Mouse (Mus musculus): ENCODE data around the gene Ttll1.

Gene Ttll1

DNA sequence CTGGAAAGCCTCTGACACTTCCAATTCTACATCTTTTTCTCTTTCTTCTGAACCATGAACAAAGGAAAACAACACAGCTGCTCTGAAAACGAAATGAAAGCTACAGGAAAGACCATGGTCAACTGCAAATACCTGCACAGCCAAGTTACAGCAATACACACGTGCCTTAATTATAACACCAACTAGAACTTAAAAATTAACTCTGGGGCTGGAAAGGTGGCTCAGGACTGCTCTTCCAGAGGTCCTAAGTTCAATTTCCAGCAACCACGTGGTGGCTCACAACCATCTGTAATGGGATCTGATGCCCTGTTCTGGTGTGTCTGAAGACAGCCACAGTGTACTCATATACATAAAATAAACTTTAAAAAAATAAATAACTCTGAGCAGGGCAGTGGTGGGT lies 55.7 kb downstream of the Ttll1 start:
- no peak for DNase-seq (ENCODE audit: low read depth)

DNA sequence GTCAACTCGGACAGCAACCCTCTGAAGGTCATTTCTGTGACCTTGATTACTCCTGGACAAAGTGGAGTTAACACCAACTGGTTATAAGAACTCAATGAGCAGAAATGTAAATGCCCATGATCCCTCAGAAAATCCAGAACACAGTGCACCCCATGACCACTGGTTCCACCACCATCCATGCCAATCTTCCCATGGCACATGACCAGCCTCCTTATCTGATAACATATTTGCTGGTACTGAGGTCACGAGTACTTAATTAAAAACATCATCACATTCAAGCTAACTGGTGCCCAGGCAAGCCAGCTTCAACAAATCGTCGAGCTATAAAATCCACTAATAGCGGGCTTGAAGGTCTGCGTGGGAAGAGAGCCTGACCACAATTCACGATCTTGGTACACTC lies 56.3 kb downstream of the Ttll1 start:
- DNase-seq (ENCODE audit: low read depth): no peak

DNA sequence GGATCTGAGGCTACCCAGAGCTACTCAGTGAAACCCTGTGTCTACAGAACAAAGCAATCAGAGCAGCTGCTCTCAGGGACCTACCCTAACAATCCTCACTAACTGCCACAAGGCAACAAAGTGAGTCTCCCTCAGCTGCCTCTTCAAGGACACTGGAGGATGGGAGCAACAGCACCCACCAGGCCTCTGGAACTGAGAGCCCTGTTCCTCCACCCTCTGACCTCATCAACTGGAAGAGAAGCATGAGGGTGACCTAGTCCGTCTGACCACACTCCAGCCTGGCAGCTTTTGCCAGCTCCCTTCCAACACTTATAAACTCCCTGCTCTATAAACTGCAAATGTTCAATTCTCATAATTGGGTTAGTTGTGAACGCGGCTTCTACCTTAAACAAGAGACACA lies 56.8 kb downstream of the Ttll1 start:
- no peak for DNase-seq (ENCODE audit: low read depth)

DNA sequence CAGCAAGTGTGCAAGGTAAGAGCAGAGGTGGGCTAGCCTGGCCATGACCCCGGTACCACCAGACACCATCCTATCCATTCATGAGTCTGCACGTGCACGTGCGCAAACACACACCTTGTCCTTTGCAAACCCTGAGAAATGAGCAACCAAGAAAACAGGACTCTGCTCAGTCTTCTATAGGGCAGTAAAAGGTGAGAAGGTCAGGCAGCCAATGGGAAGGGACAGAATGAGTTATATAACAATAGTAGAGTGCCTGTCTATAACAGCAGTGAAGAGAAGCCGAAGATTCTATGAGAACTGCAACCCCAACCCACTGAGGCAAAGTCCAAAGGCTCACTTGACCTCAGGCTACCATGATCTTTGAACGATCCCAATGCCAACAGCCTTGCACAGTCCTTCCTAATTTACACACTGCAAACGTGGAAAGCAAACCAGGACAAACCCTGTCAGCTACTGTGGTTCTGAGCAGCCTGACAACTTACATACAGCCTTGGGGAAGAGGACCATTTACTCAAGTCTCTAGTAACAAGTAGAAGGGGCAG lies 58.4 kb downstream of the Ttll1 start:
- no peak for DNase-seq (ENCODE audit: low read depth)

DNA sequence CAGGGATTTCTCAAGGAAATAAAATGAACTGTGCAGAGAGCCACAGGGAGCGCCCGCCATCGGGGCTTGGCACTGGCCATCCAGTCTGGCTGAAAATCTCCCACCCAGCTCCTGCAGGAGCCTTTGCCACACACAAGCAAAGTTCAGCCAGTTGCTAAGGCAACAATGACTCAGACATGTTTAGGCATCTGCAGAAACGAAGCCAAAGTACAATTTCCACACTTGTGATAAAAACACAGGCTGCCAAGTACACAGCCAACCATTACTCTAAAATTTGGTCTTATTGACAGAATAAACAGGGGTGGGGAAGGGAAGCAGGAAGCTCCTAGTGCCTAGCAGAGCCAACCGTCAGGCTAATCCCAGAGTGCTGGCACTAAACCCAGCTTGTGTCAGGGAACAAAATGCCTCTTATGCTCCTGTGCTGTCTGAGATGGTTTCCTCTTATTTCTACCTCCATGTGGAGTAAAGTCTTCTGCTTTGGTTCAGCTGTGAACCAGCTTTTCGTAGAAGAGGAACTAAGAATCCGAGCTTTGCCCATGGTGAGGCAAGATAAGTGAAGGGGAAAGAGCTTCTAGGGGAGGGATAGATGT lies 59.0 kb downstream of the Ttll1 start:
- peak; percentile 96 for DNase-seq (ENCODE audit: low read depth)

DNA sequence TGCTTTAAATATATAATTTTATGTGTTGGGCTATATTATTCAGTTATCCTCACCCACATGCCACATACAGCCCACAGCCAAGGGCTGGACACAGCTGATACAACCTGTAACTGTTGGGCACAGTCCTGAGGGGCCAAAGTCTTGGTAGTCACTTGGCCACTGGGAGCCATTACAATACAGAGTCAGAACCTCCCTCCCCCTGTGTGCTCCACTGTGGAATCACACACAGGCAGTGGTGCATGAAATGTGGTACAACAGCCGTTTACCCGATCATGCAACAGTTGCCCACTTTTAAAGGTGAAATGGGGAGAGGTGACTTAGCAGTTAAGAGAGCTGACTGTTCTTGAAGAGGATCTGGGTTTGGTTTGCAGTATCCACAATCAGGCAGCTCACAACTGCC lies 60.7 kb downstream of the Ttll1 start:
- DNase-seq (ENCODE audit: low read depth): no peak

DNA sequence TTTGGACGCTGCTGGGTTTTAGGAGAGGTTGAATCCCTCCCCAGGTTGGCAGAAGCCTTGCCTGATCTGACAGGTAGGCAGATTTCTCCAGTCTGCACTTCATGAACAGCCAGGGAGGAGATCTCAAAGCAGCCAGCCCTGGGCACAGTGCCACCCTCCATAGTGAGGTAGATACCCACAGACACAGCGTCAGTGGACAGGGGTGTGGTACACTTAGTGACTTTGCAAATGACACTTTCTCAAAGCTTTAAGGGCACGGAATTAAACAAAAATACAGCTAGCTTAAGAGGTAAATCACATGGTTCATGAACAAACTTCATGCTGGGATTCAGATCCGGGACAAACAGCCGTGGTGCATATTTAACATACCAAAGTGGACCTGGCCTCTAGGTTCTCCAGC lies 62.0 kb downstream of the Ttll1 start:
- no peak for DNase-seq (ENCODE audit: low read depth)

DNA sequence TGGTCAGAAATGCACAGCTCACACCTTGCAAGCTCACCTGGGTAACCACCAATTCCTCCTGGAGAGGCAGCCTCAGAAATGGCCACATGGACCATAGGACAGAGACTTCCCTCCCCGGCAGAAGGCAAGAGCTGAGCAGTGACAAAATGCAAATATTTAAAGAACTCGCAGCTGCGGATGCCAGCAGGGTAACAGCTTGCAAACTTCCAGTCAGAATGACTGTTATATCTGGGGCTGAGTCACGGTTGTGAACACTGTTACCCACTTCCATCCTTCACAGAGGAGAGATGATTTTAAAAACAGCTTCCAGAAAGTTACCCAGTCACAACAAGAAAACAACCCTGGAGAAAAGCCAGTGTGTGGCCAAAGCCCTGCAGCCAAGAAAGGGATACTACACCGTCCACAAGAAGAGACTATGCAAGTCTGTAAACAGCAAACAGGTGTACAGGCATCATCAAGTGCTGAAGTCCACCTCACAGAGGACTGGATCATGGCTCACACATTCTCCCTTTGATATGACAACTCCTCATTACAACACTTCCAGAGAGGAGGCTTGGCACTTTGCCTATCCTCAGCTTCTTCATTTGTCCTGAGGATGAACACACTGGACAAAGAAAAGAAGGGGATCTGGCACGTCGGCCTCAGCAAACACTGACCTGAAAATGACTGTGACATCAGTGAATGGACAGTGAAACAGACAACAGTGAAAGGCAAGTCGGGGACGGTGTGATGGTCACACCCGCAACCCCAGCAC lies 62.7 kb downstream of the Ttll1 start:
- no peak for DNase-seq (ENCODE audit: low read depth)

DNA sequence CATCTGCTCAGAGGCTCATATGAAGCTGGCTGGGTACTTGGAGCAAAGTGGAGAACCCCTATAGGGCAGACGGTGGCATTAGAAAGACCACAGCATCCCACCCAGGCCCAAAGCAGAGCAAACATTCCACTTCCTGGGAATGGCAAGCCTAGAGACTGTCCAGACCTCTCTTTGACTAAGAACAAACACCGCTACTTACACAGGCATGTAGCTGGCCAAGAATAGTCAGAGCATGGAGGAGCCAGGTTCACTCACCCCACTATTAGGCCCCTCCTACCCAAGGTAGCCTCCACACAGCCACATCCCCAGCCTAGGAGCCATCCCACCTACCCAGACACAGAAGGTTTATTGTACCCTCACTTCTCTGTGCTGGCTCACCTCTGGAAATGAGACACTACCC lies 64.8 kb downstream of the Ttll1 start:
- no peak for DNase-seq (ENCODE audit: low read depth)

DNA sequence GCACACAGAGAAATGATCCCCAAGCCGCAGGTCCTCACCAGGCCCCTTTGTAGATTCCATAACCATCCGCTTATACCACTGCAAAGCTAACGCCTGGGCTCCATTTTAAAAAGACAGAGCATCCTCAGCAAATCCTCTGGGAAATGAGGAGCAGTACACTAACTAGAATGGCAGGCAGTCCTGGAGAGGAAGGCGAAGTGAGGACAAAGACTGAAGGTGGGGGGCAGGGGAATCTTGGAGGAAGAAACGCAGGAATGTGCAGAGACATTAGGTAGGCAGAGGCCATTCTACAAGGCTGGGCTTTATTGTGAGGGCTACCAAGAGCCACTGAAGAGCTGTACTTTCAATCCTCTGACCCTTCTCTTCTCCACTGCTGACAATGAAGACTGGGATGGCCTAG lies 65.3 kb downstream of the Ttll1 start:
- DNase-seq (ENCODE audit: low read depth): no peak

DNA sequence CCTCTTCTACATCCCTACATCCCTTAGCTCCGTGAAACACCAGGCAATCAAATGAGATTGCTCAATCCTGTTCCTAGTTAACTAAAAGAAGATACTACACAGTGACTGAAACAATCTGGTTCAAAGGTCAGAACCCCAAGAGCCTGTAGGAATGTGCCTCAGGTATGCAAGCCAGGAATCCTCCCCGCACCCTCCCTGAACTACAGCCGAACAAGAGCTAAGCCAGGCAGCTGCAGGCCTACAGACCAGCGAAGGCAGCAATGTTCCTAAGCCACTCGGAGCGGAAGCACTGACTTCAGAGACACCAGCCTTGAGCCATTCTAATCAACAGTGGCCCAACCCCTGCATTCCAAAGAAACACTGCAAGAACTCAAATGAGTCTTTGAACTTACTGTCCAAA lies 66.3 kb downstream of the Ttll1 start:
- DNase-seq (ENCODE audit: low read depth): no peak

DNA sequence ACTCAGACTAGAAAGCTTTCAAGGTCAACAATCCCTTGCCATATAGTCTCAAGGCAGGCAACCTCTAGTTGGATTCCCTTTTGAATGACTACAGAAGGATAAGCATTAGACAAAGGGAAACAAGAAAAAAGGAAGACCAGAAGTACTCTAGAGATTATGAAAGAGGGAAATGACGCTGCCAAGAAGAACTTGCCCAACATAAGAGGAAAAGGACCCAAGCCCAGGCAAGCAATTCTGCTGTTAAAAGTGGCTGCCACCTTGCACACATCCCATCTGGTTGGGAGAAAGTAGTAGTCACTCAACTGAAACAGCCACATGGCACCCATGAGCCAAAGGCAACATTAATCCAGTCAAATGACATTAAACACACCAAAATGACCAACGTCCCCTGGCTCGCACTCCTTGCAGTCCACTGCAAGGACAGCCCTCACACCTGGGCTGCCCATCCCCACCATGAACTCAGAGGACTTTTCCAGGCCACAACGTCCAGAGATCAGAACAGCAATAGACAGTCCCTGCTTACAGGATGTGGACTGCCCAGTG lies 68.1 kb downstream of the Ttll1 start:
- no peak for DNase-seq (ENCODE audit: low read depth)

DNA sequence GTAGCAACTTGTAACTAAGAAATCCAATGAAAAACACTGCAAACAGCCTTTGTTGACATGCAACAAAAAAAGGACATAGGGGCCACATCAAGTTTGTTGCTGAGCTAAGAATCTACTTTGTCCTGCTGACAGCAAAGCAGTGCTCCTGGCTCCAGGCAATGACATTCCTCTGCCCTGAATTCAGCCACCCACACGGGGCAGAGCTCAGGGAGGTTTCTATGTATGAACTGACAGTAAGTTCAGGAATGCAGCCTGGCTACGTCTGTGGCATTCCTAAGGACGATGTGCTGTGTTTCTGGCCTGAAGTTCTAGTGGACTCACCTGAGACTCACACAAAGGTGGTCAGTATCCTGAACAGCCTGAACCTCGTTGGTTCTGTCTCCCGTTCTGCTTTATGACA lies 70.0 kb downstream of the Ttll1 start:
- DNase-seq (ENCODE audit: low read depth): no peak

DNA sequence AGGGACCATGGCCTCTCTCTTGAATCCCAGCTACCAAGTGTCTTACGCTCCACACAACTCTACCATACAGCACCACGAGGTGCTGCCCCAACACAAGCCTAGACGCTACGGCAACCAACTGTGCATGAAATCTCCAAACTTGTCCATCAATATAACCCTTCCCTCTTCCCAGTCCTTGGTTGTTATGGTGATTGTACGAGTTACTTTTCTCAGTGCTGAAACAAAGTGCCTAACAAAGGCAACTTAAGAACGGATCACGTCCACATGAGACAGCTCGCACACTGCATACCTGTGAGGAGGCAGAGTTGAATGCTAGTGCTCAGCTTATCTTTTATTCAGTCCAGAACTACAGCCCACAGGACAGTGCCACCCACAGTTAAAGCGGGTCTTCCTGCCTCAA lies 74.2 kb downstream of the Ttll1 start:
- no peak for DNase-seq (ENCODE audit: low read depth)

DNA sequence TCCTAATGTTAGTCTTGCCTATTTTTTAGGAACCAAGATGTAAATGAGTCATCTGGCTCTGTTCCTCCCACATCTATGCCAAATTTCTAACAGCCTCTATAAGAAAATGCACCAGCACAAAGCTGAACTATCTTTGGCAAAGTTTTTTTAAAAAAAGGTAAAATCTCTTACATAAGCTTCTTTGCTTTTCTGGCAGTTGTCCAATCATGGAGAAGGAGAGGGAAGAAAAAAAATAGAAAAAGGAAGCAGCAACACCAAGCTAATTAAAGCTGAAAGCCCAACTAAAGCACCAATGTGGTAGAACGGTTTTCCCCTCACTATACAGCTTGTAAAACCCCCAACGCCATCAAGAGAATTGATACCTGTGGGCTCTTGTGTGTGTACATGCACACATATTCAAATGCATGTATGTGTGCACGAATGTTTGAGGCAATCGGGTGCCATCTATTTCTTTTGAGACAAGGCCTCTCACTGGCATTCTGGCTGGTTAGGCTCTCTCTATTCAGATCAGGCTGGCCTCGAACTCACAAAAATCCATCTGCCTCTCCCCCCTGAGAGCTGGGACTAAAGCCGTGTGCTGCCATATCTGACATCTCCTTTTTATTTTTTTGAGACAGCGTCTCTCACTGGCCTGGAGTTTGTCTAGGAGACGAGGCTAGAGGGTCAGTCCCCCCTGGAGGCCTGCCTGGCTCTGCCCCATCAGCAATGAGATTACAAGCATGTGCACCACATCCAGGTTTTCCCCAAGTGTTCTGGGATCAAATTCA lies 75.2 kb downstream of the Ttll1 start:
- no peak for DNase-seq (ENCODE audit: low read depth)

DNA sequence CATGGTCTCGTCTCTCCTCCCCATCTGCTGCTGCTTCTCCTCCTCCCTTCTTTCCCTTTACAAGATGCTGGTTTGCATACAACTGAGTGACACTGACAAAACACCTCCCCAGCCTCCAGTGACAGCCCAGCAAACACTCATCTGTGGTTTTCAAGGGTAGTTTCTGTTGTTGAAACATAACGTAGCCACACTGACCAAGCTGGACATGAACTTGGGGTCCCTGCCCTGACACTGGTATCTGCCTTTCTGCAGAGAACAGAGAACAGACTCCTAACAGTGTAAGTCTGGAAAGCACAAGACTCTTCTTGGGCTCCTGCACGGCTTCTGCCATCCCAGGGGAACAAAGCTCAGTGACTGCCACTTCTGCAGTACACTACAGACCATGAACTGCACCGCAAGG lies 76.0 kb downstream of the Ttll1 start:
- DNase-seq (ENCODE audit: low read depth): no peak
